Mouse (Mus musculus) midbrain, embryonic 12.5 days (tissue): Measurements from ENCODE around the gene Scnm1. TPM values are rescaled to one million over a fixed set of nuclear protein-coding genes. Genes with fewer than 3 reads are reported as not detected.

Experiments used
- ATAC-seq: fragments of 200-750 bp; cut with Nextera tagmentation; 2 replicates; pipeline ENCODE4 v1.8.0; 2017; ENCODE audit warnings: low read depth, moderate TSS enrichment, moderate library complexity; ENCODE audit not compliant: low FRiP score
- H3K27ac ChIP-seq: fragments of 300-500 bp; sonication (generic); replicated peaks from 2 replicates; pipeline ENCODE4 v1.5.1; 2016; ENCODE audit warnings: mild to moderate bottlenecking
- H3K27me3 ChIP-seq: fragments of 300-500 bp; sonication (generic); 2 replicates; pipeline ENCODE4 v1.6.1; 2016; ENCODE audit warnings: mild to moderate bottlenecking
- H3K36me3 ChIP-seq: fragments of 300-500 bp; sonication (generic); 2 replicates; pipeline ENCODE4 v1.6.1; 2016
- H3K4me1 ChIP-seq: fragments of 300-500 bp; sonication (generic); 2 replicates; pipeline ENCODE4 v1.6.1; 2016
- H3K4me2 ChIP-seq: fragments of 300-500 bp; sonication (generic); replicated peaks from 2 replicates; pipeline ENCODE4 v1.6.1; 2016; ENCODE audit warnings: mild to moderate bottlenecking, moderate library complexity
- H3K4me3 ChIP-seq: fragments of 300-500 bp; sonication (generic); 2 replicates; pipeline ENCODE4 v1.5.1; 2016; ENCODE audit warnings: mild to moderate bottlenecking
- H3K9ac ChIP-seq: fragments of 300-500 bp; sonication (generic); replicated peaks from 2 replicates; pipeline ENCODE4 v1.6.1; 2016; ENCODE audit warnings: mild to moderate bottlenecking, moderate library complexity
- H3K9me3 ChIP-seq: fragments of 300-500 bp; sonication (generic); 2 replicates; pipeline ENCODE4 v1.6.1; 2016; ENCODE audit warnings: mild to moderate bottlenecking
- WGBS: fragments of 180-500 bp; shearing (Covaris S2); methylation state at CpG from one replicate; pipeline ENCODE4 v1.1.7; 2016; 5-methylcytosine and 5-hydroxymethylcytosine counted together
- polyA plus RNA-seq: library from polyadenylated mRNA; unstranded; fragments of >200 nt; fragmentation: Nextera tagmentation; extraction: Ambion mirVana; gene quantifications from 2 replicates; pipeline ENCODE4 v1.2.1, GENCODE M21; 2016

Gene Scnm1
- polyA plus RNA-seq, result 86.7 and 94.8 TPM in 2 replicates

DNA sequence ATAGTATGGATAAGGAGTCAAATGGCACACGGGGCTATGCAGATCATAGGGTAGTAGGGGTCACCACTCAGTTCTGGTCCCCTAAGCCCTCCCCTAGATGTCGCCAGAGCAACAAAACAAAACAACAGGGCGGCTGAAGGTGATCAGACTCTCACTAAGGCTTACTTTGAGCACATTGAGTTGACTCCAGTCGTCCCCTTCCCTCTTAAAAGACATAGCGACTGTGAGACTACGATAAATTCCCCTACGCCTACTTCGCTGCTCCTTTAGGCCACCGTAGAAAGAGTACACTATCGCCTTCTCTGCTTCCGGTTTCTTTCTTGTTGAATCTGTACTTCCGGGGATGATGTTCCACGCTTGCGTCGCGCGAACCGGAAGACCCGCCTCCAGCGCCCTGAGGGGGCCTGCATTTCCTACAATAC is at the start of gene Scnm1, which contains the start of gene Lysmd1:
Scnm1 (minus strand) TSS at position 332 of the 422 bp plus-strand sequence.
Lysmd1 (plus strand) TSS at position 409 of the 422 bp plus-strand sequence.
- H3K27ac ChIP-seq, result peak within 1 kb of the TSS; percentile 63

DNA sequence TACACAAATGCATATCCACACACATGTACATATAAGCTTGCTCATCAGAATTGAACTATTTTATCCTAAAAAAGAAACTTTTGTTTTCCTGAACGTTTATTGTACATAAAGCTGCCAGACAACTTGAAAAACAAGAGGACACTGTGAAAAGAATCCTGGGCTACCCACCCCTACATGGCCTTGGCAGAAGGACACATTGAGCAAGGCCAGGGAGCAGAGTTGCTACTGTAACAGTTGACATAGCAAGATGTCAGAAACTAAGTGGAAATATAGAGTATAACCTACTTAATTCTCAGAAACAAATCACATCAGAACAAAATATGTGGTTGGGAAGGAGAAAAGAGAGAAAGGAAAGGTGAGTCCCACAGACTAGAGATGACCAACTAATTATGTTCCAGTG is 48.0 kb upstream of the Scnm1 start:
- no peak overlapping the region for H3K9ac ChIP-seq
- no peaks in the 10 kb centered on the region for H3K4me1 ChIP-seq
- ATAC-seq, result no peak
- peaks cover 33% of the 10 kb centered on the region for H3K36me3 ChIP-seq
- H3K27me3 ChIP-seq, result no peaks in the 10 kb centered on the region
- H3K4me2 ChIP-seq, result no peak overlapping the region
- 52% methylated on average over 1 of the region's 1 CpGs for WGBS
- H3K27ac ChIP-seq, result no peak overlapping the region
- H3K4me3 ChIP-seq, result no peak overlapping the region
- H3K9me3 ChIP-seq, result no peaks in the 10 kb centered on the region

More for the DNA sequence above, at the start of gene Scnm1, which contains the start of gene Lysmd1:
- H3K36me3 ChIP-seq, result peaks cover 20% of the 10 kb centered on the region
- ATAC-seq, result peak; percentile 91
- peak within 1 kb of the TSS; percentile 75 for H3K9ac ChIP-seq
- under 1% methylated on average over 20 of the region's 20 CpGs for WGBS
- H3K27me3 ChIP-seq, result no peaks in the 10 kb centered on the region
- H3K4me3 ChIP-seq, result peak within 1 kb of the TSS; percentile 68
- peaks cover 16% of the 10 kb centered on the region for H3K4me1 ChIP-seq
- H3K4me2 ChIP-seq, result peak within 1 kb of the TSS; percentile 81
- no peaks in the 10 kb centered on the region for H3K9me3 ChIP-seq

DNA sequence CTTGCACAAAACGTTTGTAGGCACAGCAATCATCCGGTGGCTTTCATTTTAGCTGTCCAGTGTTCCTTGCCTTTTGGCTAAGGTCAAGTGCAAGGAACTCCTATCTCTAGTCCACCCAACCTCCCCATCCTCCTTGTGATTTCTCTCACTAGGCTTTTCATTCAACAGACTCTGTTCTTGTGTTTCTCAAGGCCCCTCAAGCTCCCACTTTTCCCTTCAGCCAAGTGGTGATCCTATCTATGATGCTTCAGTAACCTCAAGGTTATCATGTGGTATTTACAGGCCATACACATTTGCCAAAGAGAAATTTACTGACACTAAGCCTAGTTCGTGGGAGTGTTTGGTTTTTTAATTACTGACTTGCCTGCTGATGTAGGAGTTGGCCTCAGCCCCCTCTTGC is 46.1 kb upstream of the Scnm1 start:
- H3K27ac ChIP-seq, result no peak overlapping the region
- 73% methylated on average over 3 of the region's 3 CpGs for WGBS
- H3K4me2 ChIP-seq, result no peak overlapping the region
- no peak overlapping the region for H3K4me3 ChIP-seq
- H3K27me3 ChIP-seq, result no peaks in the 10 kb centered on the region
- H3K36me3 ChIP-seq, result peaks cover 19% of the 10 kb centered on the region
- no peaks in the 10 kb centered on the region for H3K4me1 ChIP-seq
- no peak for ATAC-seq
- no peaks in the 10 kb centered on the region for H3K9me3 ChIP-seq
- H3K9ac ChIP-seq, result no peak overlapping the region

DNA sequence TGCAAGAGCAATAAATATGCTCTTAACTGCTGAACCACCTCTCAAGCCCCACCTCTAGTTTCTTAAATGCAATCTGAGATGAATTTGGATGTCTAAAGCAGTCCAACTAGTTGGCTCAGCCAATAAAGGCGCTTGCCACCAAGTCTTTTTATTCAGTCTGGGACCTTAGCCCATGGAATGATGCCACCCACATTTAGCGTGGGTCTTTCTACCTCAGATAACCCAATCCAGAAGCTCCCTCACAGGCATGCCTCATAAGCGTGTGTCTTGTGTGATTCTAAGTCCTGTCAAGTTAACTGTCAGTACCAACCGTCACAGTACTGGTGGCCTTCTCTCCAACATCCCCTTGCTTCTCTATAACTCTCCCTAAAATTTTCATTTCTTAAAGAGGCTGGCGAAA is 45.1 kb upstream of the Scnm1 start:
- no peaks in the 10 kb centered on the region for H3K9me3 ChIP-seq
- H3K27me3 ChIP-seq, result peaks cover 4% of the 10 kb centered on the region
- 86% methylated on average over 5 of the region's 5 CpGs for WGBS
- H3K4me2 ChIP-seq, result no peak overlapping the region
- H3K9ac ChIP-seq, result no peak overlapping the region
- H3K4me1 ChIP-seq, result peaks cover 2% of the 10 kb centered on the region
- ATAC-seq, result no peak
- no peak overlapping the region for H3K4me3 ChIP-seq
- peaks cover 9% of the 10 kb centered on the region for H3K36me3 ChIP-seq
- H3K27ac ChIP-seq, result no peak overlapping the region

DNA sequence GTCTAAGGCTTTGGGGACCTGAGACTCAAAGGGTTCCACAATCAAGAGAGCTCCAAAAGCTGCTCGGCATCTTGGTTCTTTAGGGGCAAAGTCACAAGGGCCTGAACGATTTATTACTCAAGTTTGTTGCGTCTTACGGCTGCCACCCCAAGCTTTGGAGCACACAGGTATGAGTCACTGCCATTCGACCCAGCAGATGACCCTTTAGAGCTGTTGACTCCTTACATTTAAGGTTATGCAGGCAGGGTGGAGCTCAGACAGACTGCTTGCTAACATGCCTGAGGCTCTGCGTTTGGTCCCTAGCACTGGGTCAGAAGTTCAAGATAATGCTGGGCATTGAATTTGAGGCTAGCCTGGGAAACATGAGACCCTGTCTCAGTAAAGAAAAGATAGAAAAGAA is 43.8 kb upstream of the Scnm1 start:
- ATAC-seq, result no peak
- H3K27ac ChIP-seq, result no peak overlapping the region
- WGBS, result 84% methylated on average over 6 of the region's 6 CpGs

GRCm38 (mm10) chr3:95176500-95176899 is 42.7 kb upstream of the Scnm1 start:
- Histone ChIP-seq H3K27me3 (peaks cover 29% of the 10 kb centered on the region), H3K9ac (no peak overlapping the region), H3K27ac (no peak overlapping the region), H3K4me1 (peaks cover 20% of the 10 kb centered on the region), H3K36me3 (peaks cover 23% of the 10 kb centered on the region), H3K4me2 (no peak overlapping the region), H3K9me3 (no peaks in the 10 kb centered on the region), H3K4me3 (no peak overlapping the region)
- no peak for ATAC-seq
- WGBS, result 43% methylated on average over 3 of the region's 3 CpGs

More for the DNA sequence above, 43.8 kb upstream of the Scnm1 start:
- no peak overlapping the region for H3K4me2 ChIP-seq
- H3K36me3 ChIP-seq, result peaks cover 12% of the 10 kb centered on the region
- H3K9me3 ChIP-seq, result no peaks in the 10 kb centered on the region
- peaks cover 18% of the 10 kb centered on the region for H3K27me3 ChIP-seq
- no peak overlapping the region for H3K4me3 ChIP-seq
- no peak overlapping the region for H3K9ac ChIP-seq
- H3K4me1 ChIP-seq, result peaks cover 16% of the 10 kb centered on the region

DNA sequence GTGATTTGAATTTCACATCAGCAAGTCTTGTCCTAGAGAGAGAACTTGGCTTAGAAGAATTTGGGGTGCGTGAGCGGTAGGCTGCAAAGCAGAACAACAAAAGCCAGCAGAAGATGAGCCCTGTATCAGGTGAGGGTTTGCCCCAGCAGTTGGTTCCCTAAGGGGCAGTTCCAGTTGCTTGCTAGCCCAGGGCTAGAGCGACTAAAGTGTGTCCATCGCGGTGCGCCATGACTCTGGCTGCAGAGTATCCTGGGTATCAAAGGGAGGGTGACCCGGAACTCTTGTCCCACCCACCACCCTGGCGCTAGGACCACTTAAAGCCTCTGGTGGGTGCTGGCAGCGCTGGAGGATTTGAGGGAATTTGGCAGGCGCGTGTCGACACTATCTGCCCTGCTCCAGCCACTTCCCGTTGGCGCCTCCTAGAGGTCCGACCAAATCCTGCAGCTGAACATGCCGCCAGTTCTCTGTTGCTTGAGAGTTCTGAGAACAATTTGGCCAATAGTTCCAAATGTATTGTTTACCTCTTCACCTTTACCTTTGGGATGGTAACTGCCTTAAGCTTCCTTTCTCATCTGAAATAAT is 40.3 kb upstream of the Scnm1 start:
- 2% methylated on average over 16 of the region's 16 CpGs for WGBS
- Histone ChIP-seq H3K36me3 (peaks cover 47% of the 10 kb centered on the region), H3K27me3 (peaks cover 53% of the 10 kb centered on the region), H3K4me3 (peak overlapping the region; percentile 23; the same call in 1 of the 2 replicates), H3K9me3 (no peaks in the 10 kb centered on the region), H3K4me1 (peaks cover 20% of the 10 kb centered on the region), H3K27ac (no peak overlapping the region), H3K9ac (no peak overlapping the region), H3K4me2 (peak overlapping the region; percentile 45)
- ATAC-seq, result peak; percentile 53; the same call in 1 of the 2 replicates

- Histone ChIP-seq H3K4me1 (peaks cover 20% of the 10 kb centered on the region), H3K36me3 (peaks cover 54% of the 10 kb centered on the region), H3K4me2 (peak overlapping the region; percentile 45), H3K27me3 (peaks cover 60% of the 10 kb centered on the region), H3K27ac (no peak overlapping the region), H3K9ac (peak overlapping the region; percentile 46), H3K4me3 (peak overlapping the region; percentile 23), H3K9me3 (no peaks in the 10 kb centered on the region)
- peak; percentile 48; the same call in 1 of the 2 replicates for ATAC-seq
- 6% methylated on average over 58 of the region's 58 CpGs for WGBS
These were observed 39.6 kb upstream of the Scnm1 start for GRCm38 (mm10) chr3:95173256-95173949.

- peak overlapping the region; percentile 23 for H3K4me3 ChIP-seq
- WGBS, result 13% methylated on average over 75 of the region's 84 CpGs
- H3K36me3 ChIP-seq, result peaks cover 61% of the 10 kb centered on the region
- peak overlapping the region; percentile 46; the same call in 1 of the 2 replicates for H3K9ac ChIP-seq
- peaks cover 62% of the 10 kb centered on the region for H3K27me3 ChIP-seq
- peaks cover 20% of the 10 kb centered on the region for H3K4me1 ChIP-seq
- peak overlapping the region; percentile 45 for H3K4me2 ChIP-seq
- no peak overlapping the region for H3K27ac ChIP-seq
- ATAC-seq, result peak; percentile 39; the same call in 1 of the 2 replicates
- H3K9me3 ChIP-seq, result no peaks in the 10 kb centered on the region
These were observed 38.9 kb upstream of the Scnm1 start for GRCm38 (mm10) chr3:95172526-95173255.

DNA sequence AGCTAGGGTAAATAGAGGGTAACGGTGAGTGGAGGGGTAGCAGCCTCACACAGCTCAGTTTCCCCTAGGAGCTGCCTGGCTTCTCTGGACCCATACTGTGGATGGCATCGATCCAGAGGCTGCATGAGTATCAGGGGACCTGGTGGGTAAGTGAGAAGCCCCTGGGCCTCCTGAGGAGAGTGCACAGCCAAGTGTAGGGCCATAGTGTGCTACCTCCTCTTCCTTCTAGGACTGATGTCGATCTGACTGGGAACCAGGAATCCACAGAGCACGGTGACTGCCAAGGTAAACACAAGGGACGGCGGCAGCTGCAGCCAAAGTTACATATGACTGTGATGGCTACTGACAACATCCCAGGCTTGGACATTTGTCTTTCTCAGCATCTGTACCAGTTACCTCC is 37.3 kb upstream of the Scnm1 start:
- 81% methylated on average over 6 of the region's 6 CpGs for WGBS
- peaks cover 20% of the 10 kb centered on the region for H3K4me1 ChIP-seq
- H3K36me3 ChIP-seq, result peaks cover 77% of the 10 kb centered on the region
- H3K4me3 ChIP-seq, result no peak overlapping the region
- no peaks in the 10 kb centered on the region for H3K9me3 ChIP-seq
- no peak overlapping the region for H3K27ac ChIP-seq
- no peak overlapping the region for H3K9ac ChIP-seq
- no peak for ATAC-seq
- no peak overlapping the region for H3K4me2 ChIP-seq
- H3K27me3 ChIP-seq, result peaks cover 62% of the 10 kb centered on the region

DNA sequence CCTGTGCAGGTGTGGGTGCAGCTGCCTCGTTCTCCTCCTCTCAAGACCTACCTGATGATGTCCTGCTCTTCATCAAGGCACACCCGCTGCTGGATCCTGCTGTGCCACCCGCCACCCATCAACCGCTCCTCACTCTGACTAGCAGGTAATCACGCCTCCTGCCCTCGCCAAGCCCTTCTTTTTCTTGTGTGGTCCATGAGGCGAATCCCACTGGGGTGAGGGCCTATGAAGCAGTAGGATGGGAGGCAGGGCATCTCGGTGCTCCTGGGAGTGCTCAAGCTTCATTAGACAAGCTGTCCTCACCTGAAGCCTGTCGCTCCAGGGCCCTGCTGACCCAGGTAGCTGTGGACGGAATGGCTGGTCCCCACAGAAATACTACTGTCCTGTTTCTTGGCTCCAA is 36.2 kb upstream of the Scnm1 start:
- H3K36me3 ChIP-seq, result peaks cover 88% of the 10 kb centered on the region
- no peak overlapping the region for H3K27ac ChIP-seq
- ATAC-seq, result no peak
- no peak overlapping the region for H3K9ac ChIP-seq
- no peak overlapping the region for H3K4me2 ChIP-seq
- H3K9me3 ChIP-seq, result no peaks in the 10 kb centered on the region
- peaks cover 20% of the 10 kb centered on the region for H3K4me1 ChIP-seq
- H3K27me3 ChIP-seq, result peaks cover 62% of the 10 kb centered on the region
- 89% methylated on average over 10 of the region's 10 CpGs for WGBS
- H3K4me3 ChIP-seq, result no peak overlapping the region

GRCm38 (mm10) chr3:95164840-95165239 is 31.0 kb upstream of the Scnm1 start:
- Histone ChIP-seq H3K4me1 (peaks cover 33% of the 10 kb centered on the region), H3K9ac (no peak overlapping the region), H3K27ac (no peak overlapping the region), H3K9me3 (no peaks in the 10 kb centered on the region), H3K27me3 (peaks cover 17% of the 10 kb centered on the region), H3K36me3 (peaks cover 57% of the 10 kb centered on the region), H3K4me3 (no peak overlapping the region), H3K4me2 (no peak overlapping the region)
- WGBS, result 87% methylated on average over 5 of the region's 5 CpGs
- ATAC-seq, result no peak
